Mouse (Mus musculus) heart, postnatal 4 days (tissue): ENCODE data around the gene Tmem254c. TPM values are rescaled to one million over a fixed set of nuclear protein-coding genes. Genes with fewer than 3 reads are reported as not detected.
"Not testable (repeated sequence)": the region's sequence is repeated elsewhere in the genome, so short reads cannot be mapped to it uniquely, and the experiment has no call there.

ENCODE experiments used
- DNase-seq: peaks from one replicate; pipeline ENCODE4 v3.0.0; 2021
- total RNA-seq, 2 experiments: library from RNA; stranded (reverse); gene quantifications; 2 replicates each; pipeline ENCODE4 v1.2.3; 2021

The Tmem254c gene
- 10 to 100 TPM; 15.5 to 31.0 TPM for total RNA-seq

DNA sequence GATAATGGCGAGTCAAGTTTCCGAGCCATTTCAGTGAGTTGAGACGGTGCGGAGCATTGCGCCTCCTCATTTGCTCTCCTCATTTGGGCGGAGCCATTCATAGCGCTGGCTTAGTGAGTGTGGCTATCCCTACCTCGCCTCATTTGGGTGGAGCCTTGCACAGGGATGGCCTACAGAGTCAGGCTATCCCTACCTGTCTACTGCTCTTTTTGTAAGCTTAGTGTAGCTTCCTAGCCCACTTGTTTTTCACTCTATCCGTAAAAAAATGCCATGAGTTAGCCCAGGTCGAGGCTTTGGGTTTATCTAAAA is at the start of gene Tmem254c:
TSS of gene Tmem254c (minus strand) at position 31 of the 309 bp plus-strand sequence.
- not testable (repeated sequence) for DNase-seq

DNA sequence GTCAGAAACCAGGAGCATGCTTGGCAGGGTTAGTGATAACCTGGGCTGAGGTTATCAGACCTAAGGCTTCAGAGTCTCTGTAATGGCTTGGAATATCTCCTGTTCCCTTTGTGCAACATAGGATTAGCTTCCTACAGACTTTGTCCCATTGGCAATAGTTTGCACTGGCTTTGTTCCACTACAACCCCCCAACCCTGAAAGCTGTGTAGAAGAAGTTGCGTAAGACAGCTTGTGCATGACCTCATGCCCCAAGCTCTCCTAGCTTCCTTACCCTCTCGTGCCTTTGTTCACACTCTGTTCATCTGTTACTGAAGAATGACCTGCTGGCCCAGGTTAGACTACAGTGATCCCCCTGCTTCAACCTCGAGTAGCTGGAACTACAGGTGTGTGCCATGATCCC is 30.5 kb upstream of the Tmem254c start:
- not testable (repeated sequence) for DNase-seq

DNA sequence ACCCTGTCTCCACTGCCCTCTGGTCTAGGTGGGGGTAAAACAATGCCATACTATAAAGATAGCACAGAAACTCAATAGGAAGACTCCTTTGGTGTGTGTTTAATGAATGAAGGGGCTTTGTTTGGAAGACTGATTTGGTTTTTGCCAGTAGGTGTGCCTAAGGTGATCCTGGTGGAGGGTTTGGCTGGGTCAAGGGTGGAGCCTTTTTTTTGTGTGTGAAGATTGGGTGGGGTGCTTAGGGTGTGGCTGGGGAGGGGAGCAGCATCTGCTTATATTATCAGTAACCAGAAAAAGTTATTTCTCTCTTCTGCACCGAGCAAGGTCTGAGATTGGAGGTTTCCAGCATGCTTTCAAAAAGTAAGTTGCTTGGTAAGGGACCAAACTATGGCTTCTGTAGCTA is 14.8 kb upstream of the Tmem254c start, which contains the start of gene Cphx3:
TSS of gene Cphx3 (plus strand) at position 301 of the 400 bp plus-strand sequence.
- DNase-seq: not testable (repeated sequence)

DNA sequence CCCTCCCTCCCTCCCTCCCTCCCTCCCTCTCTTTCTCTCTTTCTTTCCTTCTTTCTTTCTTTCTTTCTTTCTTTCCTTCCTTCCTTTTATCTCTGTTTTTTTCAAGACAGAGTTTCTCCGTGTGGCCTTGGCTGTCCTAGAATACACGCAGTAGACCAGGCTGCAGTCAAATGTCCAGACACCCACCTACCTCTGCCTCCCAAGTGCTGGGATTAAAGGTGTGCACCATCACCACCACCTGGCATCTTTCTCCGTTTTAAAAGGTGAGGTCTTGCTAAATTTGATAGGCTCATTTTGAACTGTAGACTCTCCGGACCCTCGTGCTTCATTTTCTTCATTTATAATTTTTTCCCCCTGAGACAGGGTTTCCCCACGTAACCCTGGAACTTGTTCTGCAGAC is 14.1 kb upstream of the Tmem254c start, which contains the start of gene Cphx2:
TSS of gene Cphx2 (plus strand) at position 301 of the 400 bp plus-strand sequence.
- not testable (repeated sequence) for DNase-seq

DNA sequence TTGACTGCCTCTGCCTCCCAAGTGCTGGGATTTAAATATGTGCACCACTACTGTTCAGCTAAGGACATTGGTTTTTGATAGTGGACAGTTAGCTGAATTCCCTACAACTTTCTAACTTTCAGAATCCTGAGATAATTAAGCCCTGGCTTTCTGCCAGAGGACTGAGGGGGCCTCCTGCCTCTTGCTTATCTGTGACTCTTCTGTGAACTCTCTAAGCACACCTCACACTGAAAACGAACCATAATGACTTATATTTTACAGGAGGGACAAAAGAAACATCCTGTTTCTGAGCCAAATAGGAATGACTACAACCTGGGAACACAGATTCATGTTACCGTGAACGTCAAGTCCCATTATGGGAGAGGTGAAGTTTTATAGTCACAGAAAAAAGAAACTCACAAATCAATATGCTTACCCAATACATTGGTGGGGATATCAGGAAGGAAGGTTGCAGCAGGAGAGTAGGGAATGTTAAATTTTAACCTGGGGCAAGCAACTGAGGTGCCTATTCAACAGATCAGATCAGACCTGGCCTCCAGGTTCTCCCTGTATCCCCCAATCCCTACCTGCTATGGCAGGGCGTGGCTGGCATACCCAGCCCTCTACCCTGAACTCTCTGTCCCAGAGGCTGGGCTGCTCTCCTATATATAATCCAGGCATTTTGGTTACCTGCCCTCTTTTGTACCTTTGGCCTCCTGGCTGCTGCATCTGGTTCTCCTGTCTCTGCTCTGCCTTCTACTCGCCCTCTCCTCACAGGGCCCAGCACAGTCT is 9.7 kb upstream of the Tmem254c start:
- not testable (repeated sequence) for DNase-seq

DNA sequence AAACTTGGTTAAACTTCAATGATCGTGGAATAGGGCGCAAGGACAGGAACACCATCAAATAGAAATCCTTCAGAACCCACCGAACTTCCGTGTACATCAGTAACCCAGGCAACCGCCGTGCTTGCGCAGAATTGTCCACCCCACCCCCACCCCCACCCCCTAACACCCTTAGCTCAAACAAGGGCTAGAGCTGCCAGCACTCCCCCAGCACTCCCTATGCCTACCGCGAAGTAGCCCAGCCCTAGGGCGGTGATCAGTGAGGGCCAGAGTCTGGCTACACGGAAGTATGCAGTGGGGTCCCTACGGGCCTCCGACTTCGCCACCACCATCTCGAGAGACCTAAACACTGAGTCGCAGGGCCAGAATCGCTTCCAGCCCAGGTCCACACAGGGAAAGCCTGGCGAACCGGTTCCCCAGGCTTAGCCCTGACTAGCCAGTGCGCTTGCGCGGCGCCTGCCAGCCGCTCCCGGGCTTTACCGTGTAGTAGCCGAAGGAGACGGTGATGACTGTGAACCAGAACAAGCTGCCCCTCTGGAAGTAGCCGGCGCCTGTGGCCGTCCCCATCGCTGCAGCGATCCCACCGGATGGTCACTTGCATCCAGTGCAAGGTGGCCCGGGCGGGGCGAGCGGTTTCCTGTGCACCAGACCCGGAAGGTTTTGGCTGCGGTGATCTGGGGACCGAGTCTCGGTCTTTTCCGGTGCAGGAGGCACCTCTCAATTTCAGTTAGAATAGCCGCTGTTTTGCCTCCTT is 406 bp downstream of the Tmem254c start:
- DNase-seq: not testable (repeated sequence)

DNA sequence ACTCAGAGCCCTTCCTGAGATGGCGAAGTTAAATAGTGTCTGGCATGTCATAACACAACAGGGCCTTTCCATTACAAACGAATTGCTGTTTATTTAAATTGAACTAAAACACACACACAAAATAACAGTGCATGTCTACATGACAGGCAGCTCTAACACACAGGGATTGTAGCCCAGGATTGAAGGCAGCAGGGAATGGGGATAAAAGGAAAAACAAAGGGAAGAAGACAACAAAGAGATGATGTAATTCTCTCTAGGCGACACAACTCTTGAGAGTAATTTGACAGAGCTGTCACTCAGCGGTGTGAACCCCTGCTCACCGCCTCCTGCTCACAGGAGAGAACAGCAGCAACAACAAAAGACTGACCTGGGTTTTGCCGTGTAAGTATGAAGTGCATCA is 7.8 kb downstream of the Tmem254c start:
- DNase-seq: not testable (repeated sequence)

DNA sequence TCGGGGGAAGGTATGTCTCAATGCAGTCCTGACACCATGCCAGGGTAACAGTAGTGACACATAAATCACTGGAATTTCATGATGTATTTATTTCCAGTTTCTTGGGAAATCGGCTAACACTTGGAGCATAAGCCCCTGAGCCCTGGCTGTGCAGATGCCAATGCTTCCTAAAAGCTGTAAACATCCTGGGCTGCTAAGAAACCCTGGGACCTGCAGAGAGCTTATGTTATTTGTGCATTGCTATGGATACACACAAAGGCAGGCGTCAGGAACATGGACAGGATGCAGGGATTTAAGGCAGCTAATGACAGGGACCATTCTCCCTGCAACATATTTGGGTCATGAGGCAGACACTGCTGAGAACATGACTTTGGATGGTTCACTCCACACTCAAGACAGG is 9.0 kb downstream of the Tmem254c start:
- not testable (repeated sequence) for DNase-seq

DNA sequence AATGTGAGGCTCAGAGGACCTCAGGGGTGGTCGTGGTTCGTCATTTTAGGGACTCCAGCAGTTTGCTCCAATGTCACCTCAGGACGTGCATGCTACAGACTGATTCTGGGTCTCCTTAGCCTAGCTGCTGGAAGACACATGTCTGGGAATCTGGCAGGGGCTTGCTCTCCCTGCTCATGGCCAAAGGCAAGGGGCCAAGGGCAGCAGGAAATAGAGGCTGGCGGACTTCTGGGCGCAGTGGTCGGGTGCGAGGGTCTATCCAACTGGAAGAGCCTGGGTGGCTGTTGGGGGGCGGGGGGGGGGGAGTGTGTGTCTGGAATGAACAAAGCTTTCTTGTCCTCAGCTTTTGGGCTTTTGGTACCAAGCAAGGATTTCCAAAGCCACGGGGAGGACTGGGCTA is 18.4 kb downstream of the Tmem254c start:
- not testable (repeated sequence) for DNase-seq

DNA sequence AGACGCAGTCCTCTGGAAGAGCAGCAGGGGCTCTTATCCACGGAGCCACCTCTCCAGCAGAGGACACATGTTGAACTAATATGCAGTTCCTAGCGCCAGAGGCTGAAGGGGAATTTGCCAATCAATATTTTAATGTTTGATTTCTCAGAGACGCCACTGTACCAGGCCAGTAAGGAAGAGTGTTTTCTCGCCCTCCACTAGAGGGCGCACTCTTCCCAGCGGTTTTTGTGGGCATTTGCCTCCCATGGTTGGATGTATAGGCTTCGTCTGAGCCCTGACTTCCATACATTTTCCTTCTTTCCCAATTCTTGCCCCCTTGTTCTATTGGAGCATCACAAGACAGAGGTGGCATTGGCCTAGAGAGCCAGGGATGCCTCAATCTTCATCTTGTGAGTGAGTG is 20.1 kb downstream of the Tmem254c start:
- not testable (repeated sequence) for DNase-seq

DNA sequence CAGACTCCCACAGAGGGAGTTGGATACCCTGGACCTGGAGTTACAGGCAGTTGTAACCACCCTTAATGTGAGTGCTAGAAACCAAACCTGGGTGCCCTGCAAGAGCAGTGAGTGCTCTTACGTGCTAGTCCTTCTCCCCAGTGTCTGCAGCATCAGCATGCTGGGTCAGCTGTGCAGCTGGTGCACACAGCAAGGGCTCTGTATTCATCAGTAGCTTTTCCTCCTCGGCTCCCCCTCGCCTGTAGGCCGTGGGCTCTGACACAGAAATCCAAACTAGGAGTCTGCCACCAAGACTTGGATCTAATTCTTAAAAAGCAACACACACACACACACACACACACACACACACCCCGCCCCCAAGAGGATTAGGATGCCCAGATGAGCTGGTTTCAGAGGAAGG is 22.1 kb downstream of the Tmem254c start:
- not testable (repeated sequence) for DNase-seq

DNA sequence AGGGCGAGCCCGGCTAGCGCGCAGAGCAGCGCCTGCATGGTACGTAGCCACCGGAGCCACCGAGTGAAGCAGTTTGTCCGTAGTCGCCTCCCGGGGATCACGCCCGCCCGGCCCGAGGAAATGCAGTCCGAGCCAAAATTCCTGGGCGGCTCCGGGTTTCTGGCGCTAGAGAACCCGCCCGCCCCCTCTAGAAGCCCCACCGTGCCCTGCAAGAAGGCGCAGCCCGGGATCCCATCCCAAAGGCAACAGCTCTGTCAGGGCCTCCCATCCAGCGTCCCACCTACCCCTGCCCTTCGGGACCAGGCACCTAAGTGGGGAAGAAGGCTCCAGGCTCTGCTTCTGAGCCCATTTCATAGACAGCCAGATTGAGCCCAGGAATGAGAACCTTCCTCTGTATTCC is 24.5 kb downstream of the Tmem254c start, which contains the start of gene Gm9780:
TSS of gene Gm9780 (minus strand) at position 101 of the 400 bp plus-strand sequence.
- DNase-seq: not testable (repeated sequence)

DNA sequence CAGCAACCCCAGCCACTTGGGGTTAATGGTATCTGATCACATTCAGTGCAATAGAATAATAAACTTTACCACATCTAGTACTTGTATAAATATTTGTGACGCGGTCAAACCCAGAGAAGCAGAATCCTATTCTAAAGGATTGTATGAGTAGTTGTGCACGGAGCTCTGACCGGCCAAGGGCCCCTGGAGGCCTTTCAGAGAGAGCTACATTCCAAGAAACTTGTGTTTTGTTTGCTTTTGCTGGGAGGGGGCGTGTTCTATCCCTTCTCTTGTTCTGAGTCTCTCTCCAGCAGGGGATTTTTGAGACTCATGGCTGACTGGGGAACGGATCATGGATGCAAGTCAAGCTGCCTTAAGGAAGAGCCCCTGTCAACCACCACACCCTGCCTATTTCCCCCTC is 31.7 kb downstream of the Tmem254c start:
- DNase-seq: not testable (repeated sequence)

DNA sequence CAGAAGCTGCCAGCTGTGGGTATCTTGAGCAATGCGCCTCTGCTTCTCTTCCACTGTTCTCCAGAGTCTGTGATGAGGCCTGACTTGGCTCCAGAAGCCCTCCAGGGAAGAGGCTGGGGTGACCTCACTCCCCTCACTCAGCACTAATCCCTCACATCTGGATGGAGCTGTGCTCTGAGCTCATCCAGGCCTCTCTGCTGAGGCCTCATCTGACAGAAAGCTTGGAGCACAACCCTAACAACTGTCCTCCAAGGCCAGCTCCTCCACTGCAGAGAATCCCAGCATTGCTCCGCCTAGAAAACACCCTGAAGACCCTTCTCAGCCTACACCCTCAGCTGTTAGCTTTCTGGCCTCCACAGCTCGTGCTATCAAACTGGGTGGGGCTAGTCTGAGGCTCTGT is 32.8 kb downstream of the Tmem254c start:
- DNase-seq: not testable (repeated sequence)

DNA sequence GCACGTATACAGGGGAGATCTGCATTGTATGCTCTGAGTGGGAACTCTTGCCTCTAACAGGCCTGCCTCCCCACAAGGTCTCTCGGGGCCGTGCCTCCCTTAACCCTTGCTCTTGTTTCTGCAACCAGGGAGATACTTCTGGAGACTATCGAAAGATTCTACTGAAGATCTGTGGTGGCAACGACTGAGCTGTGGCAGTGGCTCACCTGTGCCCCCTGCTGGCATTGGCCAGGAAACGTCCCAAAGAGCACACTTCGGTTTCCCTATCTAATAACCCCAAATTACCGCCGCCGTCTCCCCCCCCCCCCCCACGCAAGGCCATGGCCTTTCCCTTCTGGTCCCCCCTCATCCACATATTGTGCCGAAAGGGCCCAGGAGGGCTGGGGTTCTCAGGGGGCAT is 41.5 kb downstream of the Tmem254c start:
- not testable (repeated sequence) for DNase-seq

DNA sequence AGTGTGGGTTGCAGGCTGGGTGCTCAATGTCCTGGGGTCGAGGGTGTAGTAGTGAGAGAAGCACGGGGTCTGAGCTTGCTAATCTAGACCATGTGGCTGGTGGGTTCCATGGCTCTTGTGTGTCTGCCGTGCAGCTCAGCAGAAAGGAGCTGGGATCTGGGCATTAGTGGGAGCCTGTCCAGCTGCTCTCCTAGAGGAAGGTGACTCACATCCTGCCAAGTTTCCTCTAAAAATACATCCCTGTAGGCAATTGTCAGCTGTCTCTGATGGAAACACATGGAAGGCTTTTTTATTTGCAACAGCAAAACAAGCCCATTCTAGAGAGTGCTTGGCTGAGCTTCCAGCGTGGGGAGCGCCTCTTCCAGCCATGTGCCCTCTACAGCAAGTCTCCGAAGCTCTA is 44.3 kb downstream of the Tmem254c start:
- DNase-seq: not testable (repeated sequence)

DNA sequence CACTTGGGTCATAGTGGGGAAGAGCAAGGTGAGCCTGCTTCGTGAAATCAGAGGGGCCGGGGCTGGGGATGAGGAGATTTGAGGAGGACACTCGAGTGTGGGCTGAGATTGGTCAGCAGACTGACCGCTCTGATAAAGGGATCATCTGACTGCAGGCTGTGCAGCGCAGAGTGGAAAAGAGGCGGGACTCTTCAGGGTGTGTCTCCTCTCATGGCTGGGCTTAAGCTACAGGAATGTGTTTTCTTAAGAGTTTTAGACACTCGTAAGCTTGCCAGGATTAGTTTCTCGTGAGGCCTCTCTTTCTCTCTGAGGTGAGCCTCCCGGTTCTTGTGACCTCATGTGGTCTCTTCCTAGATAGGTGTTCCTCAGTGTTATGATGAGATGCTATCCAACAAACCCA is 45.6 kb downstream of the Tmem254c start:
- not testable (repeated sequence) for DNase-seq

DNA sequence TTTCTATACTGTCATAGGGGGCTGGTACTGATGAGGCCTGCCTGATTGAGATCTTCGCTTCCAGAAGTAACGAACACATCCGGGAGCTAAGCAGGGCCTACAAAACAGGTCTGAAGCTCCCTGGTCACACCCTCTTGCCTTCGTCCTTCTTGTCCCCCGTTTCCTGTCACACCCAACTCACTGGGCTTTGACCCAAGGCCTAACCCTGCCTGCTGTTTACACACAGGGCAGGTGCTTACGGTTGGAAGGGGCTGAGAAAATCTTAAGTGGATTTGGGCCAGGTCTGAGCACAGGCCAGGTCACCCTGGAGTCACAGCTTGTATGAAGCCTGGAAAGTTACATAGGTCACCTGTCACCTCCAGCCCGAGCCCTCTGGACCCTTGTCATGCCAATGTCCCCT is 50.7 kb downstream of the Tmem254c start:
- DNase-seq: not testable (repeated sequence)

Other genes with a start within 250 kb of the Tmem254c start
- gene Anxa11, start 225.2 kb downstream of the Tmem254c start, total RNA-seq: 10 to 100 TPM; 69.8 to 72.3 TPM
- gene Plac9a, start 164.3 kb downstream of the Tmem254c start, total RNA-seq: 1 to 10 TPM; 1.0 to 3.2 TPM
- gene Tmem254a, start 139.7 kb downstream of the Tmem254c start, total RNA-seq: 1 to 10 TPM; 4.5 to 5.4 TPM
- not detected for gene Cphx1, start 129.1 kb downstream of the Tmem254c start, total RNA-seq
- not detected for gene Duxbl1, start 88.8 kb downstream of the Tmem254c start, total RNA-seq
- gene Gm9780, start 24.6 kb downstream of the Tmem254c start, total RNA-seq: 10 to 100 TPM; 10.1 to 18.1 TPM
- not detected for gene Cphx2, start 14.2 kb upstream of the Tmem254c start, total RNA-seq
- not detected for gene Cphx3, start 14.9 kb upstream of the Tmem254c start, total RNA-seq
- under 1 TPM; 0.24 to 0.61 TPM for gene Duxbl2, start 51.0 kb upstream of the Tmem254c start, total RNA-seq
- gene Plac9b, start 115.1 kb upstream of the Tmem254c start, total RNA-seq: 10 to 100 TPM; 49.7 to 59.8 TPM
- gene Tmem254b, start 139.7 kb upstream of the Tmem254c start, total RNA-seq: 1 to 10 TPM; 6.3 to 8.0 TPM
- 1 to 10 TPM; 1.9 to 2.3 TPM for gene Duxbl3, start 190.6 kb upstream of the Tmem254c start, total RNA-seq